Mouse (Mus musculus): ENCODE results near the gene Coro2b. TPM values are rescaled to one million over a fixed set of nuclear protein-coding genes. Genes with fewer than 3 reads are reported as not detected.

Coro2b gene
- total RNA-seq, 1 experiment: 4.8 TPM

GRCm38 (mm10) chr9:62437446-62437845 is 99.4 kb downstream of the Coro2b start:
- no peak for DNase-seq (ENCODE audit: low read depth, low spot score)
- Histone ChIP-seq H3K4me3 (ENCODE audit: insufficient read depth in 1 of 2, low read depth in 1 of 2, low read length in 2 of 2, poor library complexity in 1 of 2, severe bottlenecking in 1 of 2) (no peak overlapping the region), H3K4me1 (ENCODE audit: control insufficient read depth in 2 of 2, insufficient read depth in 2 of 2, low read length in 2 of 2, poor library complexity in 1 of 2) (peaks cover 0 to 14% of the 10 kb centered on the region in 2 experiments; a peak in 2 of 4 replicates), H3K9me3 (ENCODE audit: control insufficient read depth, insufficient read depth, low read depth, low read length) (no peaks in the 10 kb centered on the region), H3K27ac (ENCODE audit: insufficient read depth, low read depth, low read length, poor library complexity, severe bottlenecking) (no peak overlapping the region), H3K9ac (ENCODE audit: insufficient read depth, low read depth, low read length, poor library complexity, severe bottlenecking) (no peak overlapping the region), H3K36me3 (ENCODE audit: control insufficient read depth, insufficient read depth, low read length, poor library complexity, severe bottlenecking) (no peaks in the 10 kb centered on the region)
- TF ChIP-seq HCFC1 (IDR thresholded peaks at IDR 0.05; ENCODE audit: borderline replicate concordance, insufficient read depth, low read length): no peak
- no peak for TF ChIP-seq CHD2 (IDR thresholded peaks at IDR 0.05; ENCODE audit: low read depth, low read length)
- TF ChIP-seq ZNF384 (IDR thresholded peaks at IDR 0.05; ENCODE audit: low read depth, low read length): no peak
- TF ChIP-seq MAFK (IDR thresholded peaks at IDR 0.05; ENCODE audit: insufficient read depth, low read depth, low read length): no peak
- no peak for TF ChIP-seq ZC3H11A (IDR thresholded peaks at IDR 0.05; ENCODE audit: borderline replicate concordance, low read depth, low read length)
- in situ Hi-C loops (cut with MboI; ENCODE audit: low sequenced_read_pairs in 2 of 2, unreplicated experiment in 2 of 2): no loop called here

GRCm38 (mm10) chr9:62435613-62436318 is 101.1 kb downstream of the Coro2b start:
- in situ Hi-C loops (cut with MboI; ENCODE audit: low sequenced_read_pairs in 2 of 2, unreplicated experiment in 2 of 2): no loop called here
- H3K4me3 ChIP-seq (ENCODE audit: insufficient read depth in 1 of 2, low read depth in 1 of 2, low read length in 2 of 2, poor library complexity in 1 of 2, severe bottlenecking in 1 of 2): no peak overlapping the region
- H3K36me3 ChIP-seq (ENCODE audit: control insufficient read depth, insufficient read depth, low read length, poor library complexity, severe bottlenecking): 0 out of 2 replicates have a peak, but pooled peaks cover under 1% of the 10 kb centered on the region
- no peak overlapping the region; the same call in 1 of the 2 replicates for H3K9ac ChIP-seq (ENCODE audit: insufficient read depth, low read depth, low read length, poor library complexity, severe bottlenecking)
- no peaks in the 10 kb centered on the region for H3K9me3 ChIP-seq (ENCODE audit: control insufficient read depth, insufficient read depth, low read depth, low read length)
- peaks cover 0 to 23% of the 10 kb centered on the region in 2 experiments; a peak in 2 of 4 replicates for H3K4me1 ChIP-seq (ENCODE audit: control insufficient read depth in 2 of 2, insufficient read depth in 2 of 2, low read length in 2 of 2, poor library complexity in 1 of 2)
- TF ChIP-seq MAFK (IDR thresholded peaks at IDR 0.05; ENCODE audit: insufficient read depth, low read depth, low read length) (no peak), ZNF384 (IDR thresholded peaks at IDR 0.05; ENCODE audit: low read depth, low read length) (peak; percentile 79), HCFC1 (IDR thresholded peaks at IDR 0.05; ENCODE audit: borderline replicate concordance, insufficient read depth, low read length) (no peak)
- no peak overlapping the region for H3K27ac ChIP-seq (ENCODE audit: insufficient read depth, low read depth, low read length, poor library complexity, severe bottlenecking)
- no peak for DNase-seq (ENCODE audit: low read depth, low spot score)

GRCm38 (mm10) chr9:62432261-62433060 is 104.4 kb downstream of the Coro2b start:
- TF ChIP-seq HCFC1 (IDR thresholded peaks at IDR 0.05; ENCODE audit: borderline replicate concordance, insufficient read depth, low read length) (no peak), ZNF384 (IDR thresholded peaks at IDR 0.05; ENCODE audit: low read depth, low read length) (no peak), CHD2 (IDR thresholded peaks at IDR 0.05; ENCODE audit: low read depth, low read length) (no peak), MAFK (IDR thresholded peaks at IDR 0.05; ENCODE audit: insufficient read depth, low read depth, low read length) (no peak), ZC3H11A (IDR thresholded peaks at IDR 0.05; ENCODE audit: borderline replicate concordance, low read depth, low read length) (no peak)
- Histone ChIP-seq H3K9me3 (ENCODE audit: control insufficient read depth, insufficient read depth, low read depth, low read length) (no peaks in the 10 kb centered on the region), H3K4me1 (ENCODE audit: control insufficient read depth in 2 of 2, insufficient read depth in 2 of 2, low read length in 2 of 2, poor library complexity in 1 of 2) (peaks cover 0 to 23% of the 10 kb centered on the region in 2 experiments; a peak in 2 of 4 replicates), H3K27ac (ENCODE audit: insufficient read depth, low read depth, low read length, poor library complexity, severe bottlenecking) (no peak overlapping the region), H3K4me3 (ENCODE audit: insufficient read depth in 1 of 2, low read depth in 1 of 2, low read length in 2 of 2, poor library complexity in 1 of 2, severe bottlenecking in 1 of 2) (peak overlapping the region in 1 of 2 experiments; percentile 19; a peak in 1 of 4 replicates), H3K9ac (ENCODE audit: insufficient read depth, low read depth, low read length, poor library complexity, severe bottlenecking) (no peak overlapping the region), H3K36me3 (ENCODE audit: control insufficient read depth, insufficient read depth, low read length, poor library complexity, severe bottlenecking) (peaks cover 2% of the 10 kb centered on the region; the same call in 1 of the 2 replicates)
- in situ Hi-C loops (cut with MboI; ENCODE audit: low sequenced_read_pairs in 2 of 2, unreplicated experiment in 2 of 2): no loop called here
- DNase-seq (ENCODE audit: low read depth, low spot score): no peak

- Histone ChIP-seq H3K9ac (ENCODE audit: insufficient read depth, low read depth, low read length, poor library complexity, severe bottlenecking) (no peak overlapping the region), H3K36me3 (ENCODE audit: control insufficient read depth, insufficient read depth, low read length, poor library complexity, severe bottlenecking) (peaks cover 2% of the 10 kb centered on the region; the same call in 1 of the 2 replicates), H3K4me1 (ENCODE audit: control insufficient read depth in 2 of 2, insufficient read depth in 2 of 2, low read length in 2 of 2, poor library complexity in 1 of 2) (peaks cover 0 to 17% of the 10 kb centered on the region in 2 experiments; a peak in 2 of 4 replicates), H3K27ac (ENCODE audit: insufficient read depth, low read depth, low read length, poor library complexity, severe bottlenecking) (no peak overlapping the region), H3K4me3 (ENCODE audit: insufficient read depth in 1 of 2, low read depth in 1 of 2, low read length in 2 of 2, poor library complexity in 1 of 2, severe bottlenecking in 1 of 2) (no peak overlapping the region), H3K9me3 (ENCODE audit: control insufficient read depth, insufficient read depth, low read depth, low read length) (no peaks in the 10 kb centered on the region)
- DNase-seq (ENCODE audit: low read depth, low spot score): no peak
- in situ Hi-C loops (cut with MboI; ENCODE audit: low sequenced_read_pairs in 2 of 2, unreplicated experiment in 2 of 2): no loop called here
- TF ChIP-seq HCFC1 (IDR thresholded peaks at IDR 0.05; ENCODE audit: borderline replicate concordance, insufficient read depth, low read length) (no peak), MAFK (IDR thresholded peaks at IDR 0.05; ENCODE audit: insufficient read depth, low read depth, low read length) (no peak), ZNF384 (IDR thresholded peaks at IDR 0.05; ENCODE audit: low read depth, low read length) (no peak), ZC3H11A (IDR thresholded peaks at IDR 0.05; ENCODE audit: borderline replicate concordance, low read depth, low read length) (no peak), CHD2 (IDR thresholded peaks at IDR 0.05; ENCODE audit: low read depth, low read length) (no peak)
These were observed 106.1 kb downstream of the Coro2b start for GRCm38 (mm10) chr9:62430741-62431140.

Data from ES-E14 (cell line).